ENCODE assay signal across 13 mouse cellular contexts in the genomic region with DNA sequence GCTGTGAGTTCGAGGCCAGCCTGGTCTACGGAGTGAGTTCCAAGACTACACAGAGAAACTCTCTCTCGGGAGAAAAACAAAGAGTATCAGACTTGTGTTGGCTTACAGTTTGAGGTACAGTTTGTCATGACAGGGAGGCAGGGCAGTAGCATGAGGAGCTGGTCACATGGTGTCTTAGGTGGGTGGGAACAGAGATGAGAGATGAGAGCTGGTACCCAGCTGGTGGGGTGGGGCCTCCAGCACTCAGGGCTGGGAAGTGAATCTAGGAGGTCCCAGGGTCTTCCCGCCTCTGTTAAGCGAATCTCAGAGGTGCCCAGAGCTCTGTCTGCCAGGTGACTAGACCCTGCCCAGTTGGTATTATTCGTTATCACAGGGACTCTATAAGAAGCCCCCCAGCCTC. TPM values are rescaled to one million over a fixed set of nuclear protein-coding genes. Genes with fewer than 3 reads are reported as not detected.
"Had no signal": no experiment of that assay in that cellular context is flagged by ENCODE, and none has a peak within 500 bp of the region (broad histone marks: within the 10 kb centered on the region; RNA-seq: fewer than 3 reads in every experiment).

No protein-coding gene starts in this region.

- H3K4me3 ChIP-seq: left cerebral cortex, adult 2 months; limb, embryonic 15.5 days; liver, embryonic 12.5 days; megakaryocyte, embryonic 14.5 days; midbrain, embryonic 15.5 days; neural tube, embryonic 12.5 days had no signal

- H3K4me2 ChIP-seq: limb, embryonic 15.5 days; liver, embryonic 12.5 days; lung, embryonic 14.5 days; midbrain, embryonic 11.5 days; midbrain, embryonic 15.5 days; neural tube, embryonic 12.5 days had no signal

- H3K36me3 ChIP-seq: limb, embryonic 15.5 days; liver, embryonic 12.5 days; midbrain, embryonic 15.5 days; neural tube, embryonic 12.5 days had no signal

- H3K27ac ChIP-seq: left cerebral cortex, adult 2 months; limb, embryonic 15.5 days; liver, embryonic 12.5 days; macrophage; midbrain, embryonic 15.5 days; neural tube, embryonic 12.5 days; stomach, postnatal 0 days had no signal

- H3K4me1 ChIP-seq: neural tube, embryonic 12.5 days had no signal

- H3K9me3 ChIP-seq: limb, embryonic 15.5 days; liver, embryonic 12.5 days; megakaryocyte, embryonic 14.5 days; midbrain, embryonic 15.5 days; neural tube, embryonic 12.5 days had no signal

- H3K9ac ChIP-seq: limb, embryonic 15.5 days; liver, embryonic 12.5 days; lung, embryonic 14.5 days; midbrain, embryonic 15.5 days; neural tube, embryonic 12.5 days had no signal

- ATAC-seq: liver, embryonic 12.5 days had no signal

- H3K27me3 ChIP-seq: limb, embryonic 15.5 days; liver, embryonic 12.5 days; neural tube, embryonic 12.5 days had no signal

RNA-seq across cellular contexts. Expression of a gene that starts 23.9 kb away (rescaled TPM):
- total RNA-seq: monocyte, adult 5-6 weeks; neutrophil, adult 5-6 weeks had no signal
- polyA plus RNA-seq: macrophage had no signal

RNA-seq across cellular contexts. Expression of a gene that starts 24.6 kb away (rescaled TPM):
- total RNA-seq: monocyte, adult 5-6 weeks had no signal
- polyA plus RNA-seq: macrophage had no signal

RNA-seq across cellular contexts. Expression of a gene that starts 43.2 kb away (rescaled TPM):
- total RNA-seq: monocyte, adult 5-6 weeks; neutrophil, adult 5-6 weeks had no signal
- polyA plus RNA-seq: limb, embryonic 15.5 days; liver, embryonic 12.5 days; liver, embryonic 16.5 days; lung, embryonic 14.5 days; macrophage; midbrain, embryonic 11.5 days; neural tube, embryonic 12.5 days; stomach, postnatal 0 days had no signal
